Mouse (Mus musculus) limb, embryonic 10.5 days (tissue): ENCODE results near the gene Tmem215. TPM values are rescaled to one million over a fixed set of nuclear protein-coding genes. Genes with fewer than 3 reads are reported as not detected.

Experiments used
- DNase-seq: peaks from one replicate; pipeline ENCODE4 v3.0.0-alpha.2; 2017; ENCODE audit warnings: low spot score
- H3K27ac ChIP-seq: fragments of 300-500 bp; sonication (generic); 2 replicates; pipeline ENCODE4 v1.5.1; 2016; ENCODE audit warnings: mild to moderate bottlenecking
- H3K27me3 ChIP-seq: fragments of 300-500 bp; sonication (generic); 2 replicates; pipeline ENCODE4 v1.6.1; 2016; ENCODE audit warnings: low read depth, mild to moderate bottlenecking; ENCODE audit not compliant: poor library complexity, severe bottlenecking
- H3K36me3 ChIP-seq: fragments of 300-500 bp; sonication (generic); 2 replicates; pipeline ENCODE4 v1.6.1; 2016; ENCODE audit warnings: mild to moderate bottlenecking, moderate library complexity
- H3K4me1 ChIP-seq: fragments of 300-500 bp; sonication (generic); 2 replicates; pipeline ENCODE4 v1.6.1; 2016
- H3K4me3 ChIP-seq: fragments of 300-500 bp; sonication (generic); 2 replicates; pipeline ENCODE4 v1.5.1; 2016; ENCODE audit warnings: mild to moderate bottlenecking, moderate library complexity
- H3K9me3 ChIP-seq: fragments of 300-500 bp; sonication (generic); replicated peaks from 2 replicates; pipeline ENCODE4 v1.6.1; 2016; ENCODE audit warnings: mild to moderate bottlenecking
- WGBS: fragments of 180-500 bp; shearing (Covaris S2); methylation state at CpG from one replicate; pipeline ENCODE4 v1.1.7; 2016; 5-methylcytosine and 5-hydroxymethylcytosine counted together
- polyA plus RNA-seq: library from polyadenylated mRNA; unstranded; fragments of >200 nt; fragmentation: Nextera tagmentation; extraction: Ambion mirVana; gene quantifications from 2 replicates; pipeline ENCODE4 v1.2.1, GENCODE M21; 2016

Tmem215 gene
- polyA plus RNA-seq, 1 experiment from 2014 or later: 0.21 TPM

- no peak for DNase-seq
- Histone ChIP-seq H3K27me3 (no peaks in the 10 kb centered on the region), H3K36me3 (no peaks in the 10 kb centered on the region), H3K27ac (no peak overlapping the region), H3K9me3 (no peaks in the 10 kb centered on the region), H3K4me3 (no peak overlapping the region), H3K4me1 (peaks cover 7% of the 10 kb centered on the region; the same call in 1 of the 2 replicates)
- WGBS: 67% methylated on average over 3 of the region's 3 CpGs
Measured at GRCm38 (mm10) chr4:40502459-40502858, 30.5 kb downstream of the Tmem215 start.

GRCm38 (mm10) chr4:40509534-40509933, 37.6 kb downstream of the Tmem215 start:
- H3K27ac ChIP-seq: no peak overlapping the region
- H3K4me3 ChIP-seq: no peak overlapping the region
- H3K9me3 ChIP-seq: no peaks in the 10 kb centered on the region
- no peaks in the 10 kb centered on the region for H3K27me3 ChIP-seq
- no peaks in the 10 kb centered on the region for H3K36me3 ChIP-seq
- peaks cover 7% of the 10 kb centered on the region; the same call in 1 of the 2 replicates for H3K4me1 ChIP-seq
- DNase-seq: no peak
- 84% methylated on average over 16 of the region's 16 CpGs for WGBS

- WGBS: 91% methylated on average over 2 of the region's 2 CpGs
- Histone ChIP-seq H3K27ac (no peak overlapping the region), H3K9me3 (no peaks in the 10 kb centered on the region), H3K36me3 (no peaks in the 10 kb centered on the region), H3K4me3 (no peak overlapping the region), H3K4me1 (no peaks in the 10 kb centered on the region), H3K27me3 (no peaks in the 10 kb centered on the region)
- DNase-seq: no peak
Measured at GRCm38 (mm10) chr4:40513235-40513634, 41.3 kb downstream of the Tmem215 start.

- Histone ChIP-seq H3K27ac (no peak overlapping the region), H3K4me1 (no peaks in the 10 kb centered on the region), H3K9me3 (no peaks in the 10 kb centered on the region; the same call in 1 of the 2 replicates), H3K27me3 (no peaks in the 10 kb centered on the region), H3K36me3 (no peaks in the 10 kb centered on the region), H3K4me3 (no peak overlapping the region)
- WGBS: 94% methylated on average over 14 of the region's 14 CpGs
- DNase-seq: no peak
Measured at GRCm38 (mm10) chr4:40518545-40519324, 46.8 kb downstream of the Tmem215 start.

Other genes with a start within 250 kb of the Tmem215 start
- gene Ddx58, start 232.4 kb upstream of the Tmem215 start, polyA plus RNA-seq: 2.0 and 3.7 TPM in 2 replicates
- gene Smim27, start 202.6 kb upstream of the Tmem215 start, polyA plus RNA-seq: 15.6 and 21.5 TPM in 2 replicates
- gene Topors, start 202.3 kb upstream of the Tmem215 start, polyA plus RNA-seq: 46.7 and 54.3 TPM in 2 replicates
- gene Ndufb6, start 192.8 kb upstream of the Tmem215 start, polyA plus RNA-seq: 321 and 322 TPM in 2 replicates
- gene Aptx, start 231.0 kb downstream of the Tmem215 start, polyA plus RNA-seq: 35.4 and 39.6 TPM in 2 replicates
- 546 and 555 TPM in 2 replicates for gene Dnaja1, start 250.0 kb downstream of the Tmem215 start, polyA plus RNA-seq